Mouse (Mus musculus): ENCODE measurements around the gene Clk2.
"Not testable (repeated sequence)": the region's sequence is repeated elsewhere in the genome, so short reads cannot be mapped to it uniquely, and the experiment has no call there.

Clk2 gene

DNA sequence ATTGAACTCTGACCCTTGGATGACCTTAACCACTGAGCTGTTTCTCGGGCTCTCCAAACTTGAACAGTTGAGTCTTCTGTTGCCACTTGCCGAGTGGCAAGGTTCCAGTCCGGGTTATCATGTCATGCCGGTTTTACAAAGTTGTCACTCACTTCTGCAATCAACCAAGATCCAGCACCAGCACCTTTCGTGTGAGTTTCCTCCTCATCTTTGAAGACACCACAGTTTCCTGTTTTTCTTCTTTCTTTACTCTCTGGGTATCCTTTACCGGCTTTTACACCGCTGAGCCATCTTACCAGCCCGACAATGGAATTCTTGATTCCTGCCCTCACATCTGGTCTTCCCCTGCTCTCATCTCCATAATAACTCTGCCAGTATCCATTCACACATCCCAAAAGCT, 25.8 kb downstream of the Clk2 start:
- DNase-seq (ENCODE audit: low spot score) = no peak

DNA sequence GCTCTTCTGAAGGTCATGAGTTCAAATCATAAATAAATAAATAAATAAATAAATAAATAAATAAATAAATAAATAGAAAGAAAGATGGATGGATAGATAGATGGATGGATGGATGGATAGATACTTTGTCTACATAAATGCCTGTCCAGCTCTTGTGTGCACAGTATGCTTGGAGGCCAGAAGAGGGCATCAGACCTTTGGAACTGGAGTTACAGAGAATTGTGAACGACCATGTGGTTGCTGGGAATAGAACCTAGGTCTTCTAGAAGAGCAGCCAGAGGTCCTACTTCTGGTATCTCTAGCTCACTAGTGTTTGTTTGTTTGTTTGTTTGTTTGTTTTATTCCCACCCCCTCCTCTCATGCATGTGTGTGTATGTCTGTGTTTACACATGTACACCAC, 28.8 kb downstream of the Clk2 start:
- DNase-seq (ENCODE audit: low spot score) = no peak

DNA sequence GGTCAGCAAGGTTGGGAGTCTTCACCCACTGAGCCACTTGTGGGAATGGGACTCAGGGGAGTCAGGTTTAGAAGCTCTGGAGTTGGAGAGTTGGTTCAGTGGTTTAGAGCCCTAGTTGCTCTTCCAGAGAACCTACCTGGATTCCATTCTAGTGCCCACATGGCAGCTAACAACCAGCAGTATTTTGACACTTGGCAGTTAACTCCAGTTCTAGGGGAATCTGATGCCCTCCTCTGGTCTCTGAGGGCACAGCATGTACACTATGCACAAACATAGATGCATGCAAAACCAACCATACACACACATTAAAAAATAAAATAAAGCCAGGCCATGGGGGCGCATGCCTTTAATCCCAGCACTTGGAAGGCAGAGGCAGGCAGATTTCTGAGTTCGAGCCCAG, 29.3 kb downstream of the Clk2 start:
- no peak for DNase-seq (ENCODE audit: low spot score)

DNA sequence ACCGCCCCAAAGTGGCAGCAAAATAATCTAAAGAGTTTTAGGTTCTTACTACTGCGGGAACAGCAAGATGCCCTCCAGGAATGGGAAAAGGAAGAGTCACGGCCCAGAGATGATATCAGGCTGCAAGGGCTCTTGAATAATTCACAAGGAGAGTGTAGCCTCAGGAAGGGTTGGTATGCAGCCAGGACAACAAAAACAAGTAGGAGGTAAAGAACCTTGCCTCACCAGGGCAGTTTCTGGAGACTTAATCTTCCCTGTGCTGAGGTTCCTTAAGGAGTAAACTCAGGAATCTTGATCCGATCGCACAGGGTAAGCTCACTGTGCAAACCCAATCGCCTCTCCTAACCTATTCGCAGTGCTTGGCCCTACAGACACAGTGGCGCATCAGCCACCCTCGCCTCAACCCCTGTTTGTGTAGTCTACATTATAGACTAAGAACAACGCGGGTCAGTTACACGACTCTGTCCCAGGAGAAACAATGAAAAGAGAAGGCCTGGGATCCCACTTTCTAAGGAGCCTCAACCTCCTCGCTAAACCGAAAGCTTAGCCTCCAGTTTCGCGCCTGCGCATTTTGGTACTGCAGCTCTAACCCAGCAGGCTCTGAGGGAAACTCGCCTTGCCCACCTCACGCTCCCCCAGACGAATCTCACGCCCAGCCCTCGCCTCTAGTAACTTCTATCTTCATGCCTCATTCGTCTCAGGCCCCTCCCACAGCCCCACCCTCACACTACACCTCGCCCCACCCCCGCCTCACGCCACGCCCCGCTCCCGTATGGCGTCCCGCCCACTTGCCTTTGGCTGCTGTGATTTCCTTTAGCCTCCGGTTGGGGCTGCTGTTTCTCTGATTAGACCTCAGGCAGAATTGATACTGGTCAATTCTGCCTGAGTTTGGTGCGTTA, 31.6 kb downstream of the Clk2 start:
- peak; percentile 96 for DNase-seq (ENCODE audit: low spot score)

DNA sequence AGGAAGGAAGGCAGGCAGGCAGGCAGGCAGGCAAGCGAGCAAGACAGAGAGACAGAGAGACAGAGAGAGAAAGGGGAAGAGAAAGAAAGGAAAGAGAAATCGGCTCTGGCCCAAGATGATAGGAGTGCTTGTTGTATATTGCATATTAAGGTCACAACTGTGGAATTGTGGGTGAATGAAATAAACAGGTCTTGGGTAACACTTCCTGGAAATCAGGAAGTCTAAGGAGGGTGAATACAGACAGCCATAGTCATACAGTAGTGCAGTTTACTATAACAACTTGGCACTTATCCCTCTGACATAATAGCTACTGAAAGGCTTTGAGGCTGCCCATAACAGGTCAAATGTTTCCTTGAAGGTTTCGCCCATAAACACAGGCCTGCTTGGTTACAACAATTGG, 35.2 kb downstream of the Clk2 start:
- DNase-seq (ENCODE audit: low spot score) = no peak

DNA sequence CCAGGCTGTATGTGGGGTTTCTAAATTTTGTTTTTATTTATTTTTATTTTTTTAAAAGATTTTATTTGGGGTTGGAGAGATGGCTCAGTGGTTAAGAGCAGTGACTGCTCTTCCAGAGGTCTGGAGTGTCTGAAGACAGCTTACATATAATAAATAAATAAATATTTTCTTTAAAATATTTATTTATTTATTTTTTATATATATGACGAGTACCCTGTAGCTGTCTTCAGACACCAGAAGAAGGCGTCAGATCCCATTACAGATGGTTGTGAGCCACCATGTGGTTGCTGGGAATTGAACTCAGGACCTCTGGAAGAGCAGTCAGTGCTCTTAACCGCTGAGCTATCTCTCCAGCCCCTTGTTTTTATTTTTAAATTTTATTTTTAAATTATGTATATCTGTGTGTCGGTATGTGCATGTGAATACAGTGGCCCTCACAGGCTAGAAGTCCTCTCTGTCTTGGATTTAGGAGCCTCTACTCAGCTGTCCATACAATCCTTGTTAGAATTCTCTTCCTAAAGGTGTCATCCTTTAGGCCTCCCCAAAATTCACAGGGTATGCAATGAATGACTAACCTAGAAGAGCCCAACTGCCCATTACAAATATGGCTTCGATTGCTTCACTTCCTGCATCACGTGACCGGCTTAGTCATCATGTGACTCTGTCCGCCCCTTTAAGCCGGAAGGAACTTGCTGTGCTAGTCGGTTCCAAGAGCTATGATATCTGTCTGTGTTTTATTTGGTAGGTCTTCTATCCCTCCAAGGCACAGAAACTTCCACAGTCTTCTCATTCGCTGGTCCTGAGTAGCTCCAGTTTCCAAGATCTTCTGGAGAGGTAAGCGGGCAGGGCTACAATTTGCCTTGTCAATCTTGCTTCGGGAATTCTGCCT, 37.9 kb downstream of the Clk2 start, which contains the start of gene Gba:
Gene Gba, plus strand, starts transcription at position 676 of the 889 bp plus-strand sequence.
- DNase-seq (ENCODE audit: low spot score) = peak; percentile 91

DNA sequence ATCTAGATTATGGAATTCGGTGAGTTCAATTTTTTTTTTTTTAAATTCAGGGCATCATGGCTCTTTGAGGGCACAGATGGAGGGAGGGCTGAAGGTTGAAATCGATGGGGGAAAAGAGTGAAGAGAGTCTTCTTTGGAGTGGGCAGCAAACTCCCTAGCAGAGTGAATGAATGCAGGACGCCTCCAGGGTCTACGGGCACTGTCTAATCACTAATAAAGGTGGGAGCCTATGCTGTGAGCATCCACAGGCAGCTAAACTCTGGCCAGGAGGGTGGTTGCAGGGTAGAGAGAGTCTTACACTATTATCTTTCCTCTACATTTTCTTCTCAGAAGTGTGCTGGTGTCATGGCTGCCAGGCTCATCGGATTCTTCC, 38.5 kb downstream of the Clk2 start:
- DNase-seq (ENCODE audit: low spot score) = no peak

DNA sequence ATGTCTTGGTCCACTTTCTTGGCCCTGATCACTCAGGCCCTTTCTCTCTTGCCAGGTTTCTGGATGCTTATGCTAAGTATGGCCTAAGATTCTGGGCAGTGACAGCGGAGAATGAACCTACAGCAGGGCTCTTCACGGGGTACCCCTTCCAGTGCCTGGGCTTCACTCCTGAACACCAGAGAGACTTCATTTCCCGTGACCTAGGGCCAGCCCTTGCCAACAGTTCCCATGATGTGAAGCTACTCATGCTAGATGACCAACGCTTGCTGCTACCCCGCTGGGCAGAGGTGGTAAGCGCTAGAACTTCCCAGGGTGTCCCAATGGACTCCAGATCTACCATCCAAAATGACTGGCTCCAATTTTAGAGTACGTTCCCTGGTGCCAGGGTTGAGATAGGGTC, 41.5 kb downstream of the Clk2 start:
- DNase-seq (ENCODE audit: low spot score) = no peak

DNA sequence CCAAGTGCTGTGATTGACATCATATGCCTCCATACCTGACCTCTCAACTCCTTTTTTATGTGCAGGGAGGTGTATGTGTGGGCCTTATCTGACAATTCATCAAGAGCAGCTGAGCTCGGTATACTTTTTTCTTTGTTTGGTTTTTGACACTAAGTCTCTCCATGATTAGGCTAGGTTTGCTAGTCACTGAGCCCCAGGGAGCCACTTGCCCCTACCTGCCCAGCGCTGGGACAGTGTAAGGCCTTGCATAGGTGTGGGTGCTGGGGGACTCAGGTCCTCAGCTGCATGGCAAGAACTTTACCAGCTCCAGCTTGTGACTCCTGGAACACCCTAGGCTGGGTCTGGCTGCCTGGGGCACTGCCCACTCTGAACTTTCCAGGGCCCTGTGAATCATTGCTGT, 42.1 kb downstream of the Clk2 start:
- no peak for DNase-seq (ENCODE audit: low spot score)

DNA sequence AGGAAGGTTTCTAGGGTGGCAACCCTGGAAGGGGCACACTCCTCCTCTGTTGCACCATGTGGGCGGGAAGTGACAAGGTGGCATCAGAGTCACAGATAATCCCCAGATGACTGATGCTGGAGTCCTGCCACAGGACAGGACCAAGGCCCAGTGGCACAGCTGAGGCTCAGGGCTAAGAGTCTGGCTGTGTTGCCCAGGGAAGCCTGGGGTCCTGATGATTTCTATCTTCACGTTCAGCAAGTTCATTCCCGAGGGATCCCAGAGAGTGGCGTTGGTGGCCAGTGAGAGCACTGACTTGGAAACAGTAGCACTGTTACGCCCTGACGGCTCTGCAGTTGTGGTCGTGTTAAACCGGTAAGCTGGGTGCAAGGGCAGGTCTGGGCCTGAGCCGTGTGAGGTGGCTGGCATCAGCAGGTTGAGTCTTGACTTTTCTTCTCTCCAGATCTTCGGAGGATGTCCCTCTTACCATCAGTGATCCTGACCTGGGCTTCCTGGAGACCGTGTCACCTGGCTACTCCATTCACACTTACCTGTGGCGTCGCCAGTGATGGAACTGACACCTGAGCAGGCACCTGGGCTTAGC, 43.6 kb downstream of the Clk2 start:
- DNase-seq (ENCODE audit: low spot score) = no peak

DNA sequence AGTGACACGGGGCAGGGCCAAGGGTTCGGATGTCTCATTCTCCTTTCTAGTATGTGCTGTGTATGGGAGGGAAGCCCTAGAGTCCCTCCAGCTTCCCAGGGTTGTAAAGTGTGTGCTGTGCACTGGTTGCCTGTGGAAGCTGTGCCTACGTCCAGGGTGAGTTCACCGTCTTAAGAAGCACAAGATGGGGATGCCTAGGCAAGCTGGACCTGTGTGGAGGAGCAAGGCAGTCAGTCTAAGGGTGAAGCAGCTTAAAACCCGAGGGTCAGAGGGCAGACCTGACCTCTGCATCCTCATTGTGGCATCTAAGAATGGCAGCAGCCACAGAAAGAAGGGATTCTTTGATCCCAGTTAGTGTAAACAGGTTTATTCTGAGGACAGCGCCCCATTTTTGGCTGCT, 44.1 kb downstream of the Clk2 start:
- no peak for DNase-seq (ENCODE audit: low spot score)

DNA sequence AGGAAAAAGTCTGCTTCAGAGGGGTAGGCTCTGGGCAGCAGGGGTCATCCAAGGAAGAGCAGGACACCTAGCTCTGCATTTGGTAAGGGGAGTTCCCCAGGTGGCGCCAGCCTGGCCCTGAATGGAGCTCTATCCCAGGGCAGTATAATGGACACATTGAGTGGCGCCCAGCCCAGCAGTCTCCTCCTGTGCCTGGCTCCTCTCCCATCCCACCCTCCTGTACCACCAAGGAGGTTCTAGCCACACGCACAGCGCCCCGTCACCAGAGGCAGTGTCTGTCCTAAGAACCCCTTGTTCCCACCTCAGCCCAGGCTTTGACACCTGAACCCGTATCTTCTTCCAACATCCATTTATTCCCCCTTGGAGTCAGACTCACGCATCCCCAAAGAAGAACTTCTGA, 45.1 kb downstream of the Clk2 start:
- DNase-seq (ENCODE audit: low spot score) = peak; percentile 42

DNA sequence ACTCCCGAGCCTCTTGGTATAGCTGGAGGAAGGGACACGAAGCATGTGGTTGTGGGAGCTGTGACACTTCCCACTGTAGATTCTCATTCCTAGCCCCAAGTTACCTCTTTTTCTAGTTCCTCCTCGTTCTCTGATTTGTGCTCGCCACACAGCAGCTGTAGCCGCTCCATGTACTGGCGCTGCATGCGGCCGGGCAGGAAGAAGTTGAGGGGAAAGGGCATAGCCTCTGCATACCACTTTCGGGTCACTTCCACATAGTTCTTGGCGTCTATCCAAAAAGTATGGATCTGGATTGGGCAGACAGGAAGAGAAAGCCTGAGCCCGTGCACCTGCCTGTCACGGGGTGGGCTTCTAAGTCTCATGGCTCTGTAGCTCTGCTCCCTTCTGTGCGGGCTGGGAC, 45.6 kb downstream of the Clk2 start:
- no peak for DNase-seq (ENCODE audit: low spot score)

DNA sequence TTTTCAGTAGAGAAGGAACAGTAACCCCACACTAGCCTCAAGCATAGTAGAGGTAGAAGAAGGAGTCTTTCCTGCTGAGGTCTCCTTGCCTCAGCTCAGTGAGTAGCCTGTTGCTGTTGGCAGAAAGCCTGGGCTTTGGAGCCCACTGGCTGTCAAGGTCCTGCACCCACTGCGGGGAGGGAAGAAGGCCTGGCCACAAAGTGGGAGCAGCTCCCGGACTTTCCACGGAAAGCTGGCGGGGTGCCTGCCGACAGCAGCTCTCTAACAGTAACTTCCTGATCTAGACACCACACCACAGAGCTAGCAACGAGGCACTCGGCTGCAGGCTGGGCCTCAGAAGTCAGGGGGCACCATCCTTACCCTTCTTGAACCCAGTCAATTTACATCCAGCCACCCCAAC, 46.1 kb downstream of the Clk2 start:
- DNase-seq (ENCODE audit: low spot score) = no peak

DNA sequence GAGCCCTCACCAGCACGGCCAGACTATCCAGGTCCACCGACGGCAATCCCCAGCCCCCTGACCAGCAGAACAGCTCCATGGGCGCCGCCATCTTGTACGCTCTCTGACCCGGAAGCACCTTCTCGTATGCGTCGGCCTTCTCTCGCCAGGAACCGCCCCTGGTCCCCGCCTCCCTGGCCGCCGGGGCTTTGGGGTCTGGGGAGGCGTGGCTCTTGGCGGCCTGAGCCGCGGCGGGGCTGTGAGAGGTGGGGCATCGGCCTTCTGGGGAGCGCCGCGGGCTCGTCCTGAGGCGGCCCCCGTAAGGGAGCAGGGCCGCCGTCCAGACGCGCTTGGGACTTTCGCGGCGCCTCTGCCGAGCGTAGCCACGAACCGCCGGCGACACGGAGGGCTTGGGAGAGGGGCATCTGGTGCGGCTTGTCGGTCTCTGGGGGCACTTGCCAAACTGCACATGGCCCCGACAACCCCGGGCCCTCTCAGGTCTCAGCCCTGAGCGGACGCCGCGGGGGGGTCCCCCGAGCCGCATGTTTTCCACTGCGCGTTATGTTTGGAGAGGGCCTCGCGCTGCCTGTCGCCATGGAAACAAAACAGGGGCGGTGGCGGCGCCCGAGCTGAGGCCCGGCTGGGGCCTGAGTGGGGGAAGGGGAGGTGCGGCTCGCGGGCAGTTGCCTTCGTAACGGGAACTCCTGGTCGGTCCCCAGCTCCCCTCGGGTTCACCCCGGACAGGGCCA, 49.4 kb downstream of the Clk2 start:
- peak; percentile 95 for DNase-seq (ENCODE audit: low spot score)

DNA sequence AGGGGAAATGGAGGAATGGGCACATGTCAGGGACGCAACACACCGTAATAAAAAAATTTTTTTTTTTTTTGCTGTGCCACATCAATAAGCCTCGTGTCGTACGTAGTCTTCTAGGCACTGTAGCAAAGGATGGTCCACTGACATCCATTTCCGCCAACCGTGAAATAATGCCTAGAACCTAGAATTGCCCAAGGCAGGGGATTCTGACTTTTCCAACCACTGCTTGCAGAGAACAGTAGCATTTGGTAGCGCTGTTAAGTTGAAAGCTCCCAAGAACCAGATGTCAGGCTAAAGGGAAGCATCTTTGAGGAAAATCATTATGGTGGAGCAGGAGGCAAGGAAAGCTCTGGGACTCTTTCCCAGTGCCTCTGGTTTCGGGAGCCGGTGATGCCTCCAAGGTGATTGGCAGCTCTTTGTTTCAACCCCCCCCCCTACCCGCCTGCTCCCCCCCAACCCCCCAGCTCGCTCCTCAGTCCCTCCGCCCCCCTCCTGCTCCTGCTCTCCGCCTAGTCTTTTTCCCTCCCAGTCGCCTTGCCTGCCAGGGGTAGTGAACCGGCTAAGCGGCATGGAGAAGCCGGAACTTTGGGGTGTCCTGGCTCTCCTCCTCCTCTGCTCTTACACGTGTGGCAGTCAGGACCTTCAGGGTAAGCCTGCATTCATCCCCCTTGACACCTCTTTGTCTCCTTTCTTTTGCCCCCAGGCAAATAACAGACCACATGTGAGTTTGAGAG, 50.3 kb downstream of the Clk2 start, which contains the start of gene Thbs3:
Gene Thbs3, plus strand, starts transcription at position 500 of the 731 bp plus-strand sequence.
- peak; percentile 66 for DNase-seq (ENCODE audit: low spot score)

DNA sequence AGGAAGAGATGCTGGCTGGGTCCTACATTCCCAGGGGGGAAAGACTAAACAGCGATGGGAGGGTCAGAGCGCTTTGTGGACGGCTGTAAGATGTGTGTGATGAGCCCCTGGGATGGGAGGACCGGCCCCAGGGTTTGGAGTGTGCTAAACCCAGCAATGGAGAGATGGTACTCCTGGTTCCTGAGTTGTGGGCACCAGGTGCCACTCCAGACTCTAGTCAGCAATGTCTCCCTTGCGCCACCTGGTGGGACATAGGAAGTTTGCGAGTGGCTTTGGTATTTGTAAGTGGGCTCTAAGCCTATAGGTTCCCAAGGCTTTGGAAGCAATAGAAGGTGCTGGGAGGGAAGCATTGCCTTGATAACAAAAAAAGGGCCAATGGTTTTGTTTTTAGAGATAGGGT, 51.3 kb downstream of the Clk2 start:
- peak; percentile 88 for DNase-seq (ENCODE audit: low spot score)

DNA sequence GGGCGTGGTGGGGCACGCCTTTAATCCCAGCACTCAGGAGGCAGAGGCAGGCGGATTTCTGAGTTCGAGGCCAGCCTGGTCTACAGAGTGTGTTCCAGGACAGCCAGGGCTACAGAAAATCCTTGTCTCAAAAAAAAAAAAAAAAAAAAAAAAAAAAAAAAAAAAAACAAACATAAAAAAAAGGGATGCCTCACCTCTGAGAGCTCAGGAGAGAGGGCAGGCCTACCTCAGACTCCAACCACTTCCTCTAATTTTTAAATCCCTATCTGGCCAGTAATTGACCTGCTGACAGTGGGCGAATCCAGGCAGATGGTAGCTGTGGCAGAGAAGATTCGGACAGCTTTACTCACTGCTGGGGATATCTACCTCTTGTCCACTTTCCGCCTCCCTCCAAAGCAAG, 51.8 kb downstream of the Clk2 start:
- DNase-seq (ENCODE audit: low spot score) = not testable (repeated sequence)

DNA sequence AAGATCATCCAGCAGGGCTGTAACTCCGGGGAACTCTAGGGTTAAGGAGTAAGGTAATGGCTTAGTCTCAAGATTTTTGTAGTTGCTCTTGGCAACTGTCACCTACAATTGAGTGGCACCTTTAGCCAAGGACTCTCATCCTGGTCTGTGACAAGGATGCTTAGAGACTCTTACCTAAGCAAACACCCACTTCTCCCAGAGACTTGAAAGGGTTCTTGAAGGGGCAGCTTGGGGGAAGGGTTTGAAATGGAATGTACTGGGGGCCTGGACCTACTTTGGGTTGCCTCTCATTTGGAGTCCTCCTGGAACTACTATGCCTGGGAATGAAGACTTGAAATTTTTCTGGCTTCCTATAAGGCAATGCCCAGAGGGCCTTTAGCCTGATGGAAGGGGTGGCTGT, 53.7 kb downstream of the Clk2 start:
- DNase-seq (ENCODE audit: low spot score) = no peak

DNA sequence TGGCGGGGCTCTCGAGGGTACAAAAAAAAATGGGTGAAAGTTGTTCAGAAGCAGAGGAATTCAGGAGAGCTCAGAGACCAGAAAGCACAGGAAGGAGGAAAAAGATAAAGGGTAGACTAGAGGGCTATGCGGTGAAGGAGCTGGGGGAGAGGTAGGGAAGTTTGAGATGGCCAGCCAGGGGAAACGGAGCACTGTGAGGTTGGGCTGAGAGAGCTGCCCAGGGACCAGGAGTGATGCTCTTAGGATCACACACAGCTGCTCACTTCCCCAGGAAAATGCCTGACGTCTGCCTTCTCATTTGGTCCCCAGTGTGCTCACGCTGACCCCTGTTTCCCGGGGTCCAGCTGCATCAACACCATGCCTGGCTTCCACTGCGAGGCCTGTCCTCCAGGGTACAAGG, 55.0 kb downstream of the Clk2 start:
- DNase-seq (ENCODE audit: low spot score) = no peak

DNA sequence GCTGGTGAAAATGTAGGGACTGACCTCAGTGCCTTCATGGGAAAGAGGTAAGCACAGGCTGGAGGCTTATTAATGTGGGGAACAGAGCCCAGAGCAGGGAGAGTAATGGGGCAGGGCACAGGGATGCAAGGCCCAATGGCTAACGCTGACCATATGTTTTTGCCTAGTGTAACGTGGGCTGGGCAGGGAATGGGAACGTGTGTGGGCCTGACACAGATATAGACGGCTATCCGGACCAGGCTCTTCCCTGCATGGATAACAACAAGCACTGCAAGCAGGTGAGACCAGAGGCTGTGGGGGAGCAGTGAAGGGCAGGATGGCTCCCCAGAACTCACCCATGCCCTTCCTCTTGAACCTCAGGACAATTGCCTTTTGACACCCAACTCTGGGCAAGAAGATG, 56.6 kb downstream of the Clk2 start:
- no peak for DNase-seq (ENCODE audit: low spot score)

All from testis, postnatal 10 days (tissue).